Mouse (Mus musculus): ENCODE data around the gene Smarcc2. TPM values are rescaled to one million over a fixed set of nuclear protein-coding genes. Genes with fewer than 3 reads are reported as not detected.
A peak's percentile ranks its signal among the peaks of the same experiment; 100 is the strongest.

Smarcc2 gene
- polyA plus RNA-seq, 1 experiment from 2014 or later, result 205 TPM

DNA sequence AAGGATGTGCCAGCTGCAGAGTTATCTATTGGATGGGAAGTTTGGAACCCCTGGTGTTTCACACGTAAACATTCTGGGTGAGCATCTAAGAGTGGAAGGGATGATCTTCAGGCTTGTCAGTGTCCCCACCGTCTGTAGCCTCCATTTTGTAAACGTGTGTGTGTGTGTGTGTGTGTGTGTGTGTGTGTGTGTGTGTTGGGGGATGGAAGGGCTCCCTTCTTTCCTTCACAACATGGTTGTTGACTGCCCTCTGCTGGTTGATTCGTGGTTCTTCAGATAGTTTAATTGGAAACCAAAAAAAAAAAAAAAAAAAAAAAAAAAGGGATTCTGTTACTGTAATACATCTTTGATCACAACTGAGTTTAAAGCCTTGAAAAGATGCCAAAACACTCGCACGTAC is 3.8 kb upstream of the Smarcc2 start:
- ATAC-seq (ENCODE audit: low read depth), result no peak
- no peaks in the 10 kb centered on the region; the same call in 1 of the 2 replicates for H3K4me1 ChIP-seq (ENCODE audit: control insufficient read depth, insufficient read depth, low read length)
- WGBS, result 2% methylated on average over 6 of the region's 6 CpGs
- H3K27me3 ChIP-seq (ENCODE audit: control insufficient read depth, insufficient read depth, low read length), result no peaks in the 10 kb centered on the region
- no peaks in the 10 kb centered on the region for H3K9me3 ChIP-seq (ENCODE audit: control insufficient read depth, low read length)
- no peak overlapping the region for H3K9ac ChIP-seq (replicated peaks; ENCODE audit: low read depth, low read length)
- H3K27ac ChIP-seq (ENCODE audit: low read depth, low read length), result no peak overlapping the region
- no peaks in the 10 kb centered on the region for H3K36me3 ChIP-seq (ENCODE audit: control insufficient read depth, insufficient read depth, low read length)
- no peak overlapping the region for H3K4me2 ChIP-seq (ENCODE audit: low read depth, low read length)
- no peak overlapping the region for H3K4me3 ChIP-seq (ENCODE audit: low read depth, low read length)

- H3K9ac ChIP-seq (replicated peaks; ENCODE audit: low read depth, low read length), result no peak overlapping the region
- H3K4me2 ChIP-seq (ENCODE audit: low read depth, low read length), result no peak overlapping the region
- H3K27me3 ChIP-seq (ENCODE audit: control insufficient read depth, insufficient read depth, low read length), result no peaks in the 10 kb centered on the region
- H3K4me1 ChIP-seq (ENCODE audit: control insufficient read depth, insufficient read depth, low read length), result peaks cover 8% of the 10 kb centered on the region
- H3K27ac ChIP-seq (ENCODE audit: low read depth, low read length), result no peak overlapping the region
- no peak for ATAC-seq (ENCODE audit: low read depth)
- no peaks in the 10 kb centered on the region for H3K9me3 ChIP-seq (ENCODE audit: control insufficient read depth, low read length)
- 90% methylated on average over 6 of the region's 6 CpGs for WGBS
- H3K4me3 ChIP-seq (ENCODE audit: low read depth, low read length), result no peak overlapping the region; the same call in 1 of the 2 replicates
- H3K36me3 ChIP-seq (ENCODE audit: control insufficient read depth, insufficient read depth, low read length), result peaks cover 8% of the 10 kb centered on the region; the same call in 1 of the 2 replicates
Observed at GRCm38 (mm10) chr10:128457676-128458075, 1.4 kb upstream of the Smarcc2 start.

GRCm38 (mm10) chr10:128458348-128458718 is 715 bp upstream of the Smarcc2 start:
- H3K9ac ChIP-seq (replicated peaks; ENCODE audit: low read depth, low read length), result peak overlapping the region; percentile 96

DNA sequence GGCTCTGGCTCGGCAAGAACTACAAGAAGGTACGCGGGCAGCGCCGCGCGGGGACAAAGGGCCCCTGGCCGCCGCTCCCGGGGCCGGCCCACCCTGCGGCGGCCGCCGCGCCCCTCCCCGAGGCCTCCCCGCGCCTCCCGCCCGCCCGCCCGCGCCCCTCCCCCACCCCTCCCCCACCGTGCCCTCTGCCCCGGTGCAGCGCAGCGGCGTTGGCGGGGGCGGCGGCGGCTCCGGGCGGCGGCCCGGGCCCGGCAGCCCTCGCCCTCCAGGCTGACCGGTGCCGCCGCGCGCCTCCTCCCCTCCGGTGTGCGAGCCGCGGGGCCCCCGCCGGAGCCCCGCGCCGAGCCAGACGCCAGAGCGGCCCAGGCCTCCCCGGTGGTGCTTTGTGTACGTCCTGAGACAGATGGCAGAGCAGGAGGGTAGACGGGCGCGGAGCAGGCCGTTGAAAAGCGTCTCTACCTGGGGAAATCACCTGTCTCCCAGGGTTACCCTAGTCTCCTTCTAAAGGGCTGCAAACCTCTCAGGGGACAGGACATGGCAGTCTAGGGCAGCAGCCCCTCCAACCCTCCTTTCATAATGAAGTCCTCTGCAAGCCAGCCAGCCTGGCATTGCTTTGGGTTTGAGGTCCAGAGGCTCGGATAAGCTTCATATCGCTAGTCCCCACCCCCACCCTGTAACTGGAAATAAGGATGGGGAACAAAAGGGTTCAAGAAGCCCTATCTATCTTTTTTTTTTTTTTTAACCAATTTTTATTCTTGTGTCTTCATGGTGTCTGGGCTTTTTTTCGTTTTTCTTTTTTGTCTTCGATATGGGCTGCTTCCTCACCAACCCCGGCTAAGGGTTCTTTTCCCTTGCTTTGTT is 591 bp downstream of the Smarcc2 start:
- ATAC-seq (ENCODE audit: low read depth), result peak; percentile 56
- WGBS, result 1% methylated on average over 29 of the region's 67 CpGs

More at GRCm38 (mm10) chr10:128458348-128458718, 715 bp upstream of the Smarcc2 start:
- Histone ChIP-seq H3K9me3 (ENCODE audit: control insufficient read depth, low read length) (no peaks in the 10 kb centered on the region), H3K4me1 (ENCODE audit: control insufficient read depth, insufficient read depth, low read length) (peaks cover 8% of the 10 kb centered on the region), H3K4me3 (ENCODE audit: low read depth, low read length) (peak overlapping the region; percentile 56), H3K36me3 (ENCODE audit: control insufficient read depth, insufficient read depth, low read length) (peaks cover 14% of the 10 kb centered on the region; the same call in 1 of the 2 replicates), H3K27ac (ENCODE audit: low read depth, low read length) (peak overlapping the region; percentile 96), H3K27me3 (ENCODE audit: control insufficient read depth, insufficient read depth, low read length) (no peaks in the 10 kb centered on the region), H3K4me2 (ENCODE audit: low read depth, low read length) (peak overlapping the region; percentile 59)
- peak; percentile 74 for ATAC-seq (ENCODE audit: low read depth)
- WGBS, result 0% methylated on average over 29 of the region's 29 CpGs

DNA sequence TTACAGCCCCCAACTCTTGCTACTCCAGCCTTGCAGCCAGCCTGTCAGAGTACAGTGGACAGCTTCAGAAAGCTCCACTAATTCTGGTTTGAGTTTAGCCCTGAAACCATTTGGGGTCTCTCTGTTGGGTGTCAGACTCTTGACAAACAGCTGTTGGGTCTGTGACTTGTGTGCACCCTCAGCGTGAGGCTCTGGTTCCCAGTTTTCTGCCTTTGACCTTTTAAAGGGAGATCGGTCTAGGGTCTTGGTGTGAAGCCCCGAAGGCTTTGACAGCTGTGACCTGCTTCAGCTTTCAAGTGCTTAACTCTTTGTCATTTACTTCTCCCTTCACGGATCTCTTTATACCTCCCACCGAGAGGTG is 1.2 kb downstream of the Smarcc2 start:
- H3K36me3 ChIP-seq (ENCODE audit: control insufficient read depth, insufficient read depth, low read length), result peaks cover 31% of the 10 kb centered on the region
- H3K4me2 ChIP-seq (ENCODE audit: low read depth, low read length), result peak overlapping the region; percentile 81
- H3K27me3 ChIP-seq (ENCODE audit: control insufficient read depth, insufficient read depth, low read length), result no peaks in the 10 kb centered on the region
- no peak for ATAC-seq (ENCODE audit: low read depth)
- H3K4me1 ChIP-seq (ENCODE audit: control insufficient read depth, insufficient read depth, low read length), result peaks cover 8% of the 10 kb centered on the region
- peak overlapping the region; percentile 96; the same call in 1 of the 2 replicates for H3K27ac ChIP-seq (ENCODE audit: low read depth, low read length)
- H3K9ac ChIP-seq (replicated peaks; ENCODE audit: low read depth, low read length), result peak overlapping the region; percentile 96
- no peaks in the 10 kb centered on the region for H3K9me3 ChIP-seq (ENCODE audit: control insufficient read depth, low read length)
- H3K4me3 ChIP-seq (ENCODE audit: low read depth, low read length), result peak overlapping the region; percentile 56
- under 1% methylated on average over 5 of the region's 5 CpGs for WGBS

More for the DNA sequence above, 591 bp downstream of the Smarcc2 start:
- H3K4me1 ChIP-seq (ENCODE audit: control insufficient read depth, insufficient read depth, low read length), result peaks cover 8% of the 10 kb centered on the region
- H3K27ac ChIP-seq (ENCODE audit: low read depth, low read length), result peak overlapping the region; percentile 96
- peak overlapping the region; percentile 81 for H3K4me2 ChIP-seq (ENCODE audit: low read depth, low read length)
- no peaks in the 10 kb centered on the region for H3K27me3 ChIP-seq (ENCODE audit: control insufficient read depth, insufficient read depth, low read length)
- peaks cover 26% of the 10 kb centered on the region for H3K36me3 ChIP-seq (ENCODE audit: control insufficient read depth, insufficient read depth, low read length)
- H3K9me3 ChIP-seq (ENCODE audit: control insufficient read depth, low read length), result no peaks in the 10 kb centered on the region
- H3K9ac ChIP-seq (replicated peaks; ENCODE audit: low read depth, low read length), result peak overlapping the region; percentile 96
- peak overlapping the region; percentile 56 for H3K4me3 ChIP-seq (ENCODE audit: low read depth, low read length)

GRCm38 (mm10) chr10:128474366-128474765 is 15.3 kb downstream of the Smarcc2 start:
- ATAC-seq (ENCODE audit: low read depth), result no peak
- peaks cover 81% of the 10 kb centered on the region for H3K36me3 ChIP-seq (ENCODE audit: control insufficient read depth, insufficient read depth, low read length)
- H3K9me3 ChIP-seq (ENCODE audit: control insufficient read depth, low read length), result no peaks in the 10 kb centered on the region
- WGBS, result 86% methylated on average over 12 of the region's 12 CpGs
- no peaks in the 10 kb centered on the region for H3K4me1 ChIP-seq (ENCODE audit: control insufficient read depth, insufficient read depth, low read length)
- H3K4me2 ChIP-seq (ENCODE audit: low read depth, low read length), result no peak overlapping the region
- no peaks in the 10 kb centered on the region for H3K27me3 ChIP-seq (ENCODE audit: control insufficient read depth, insufficient read depth, low read length)
- no peak overlapping the region for H3K27ac ChIP-seq (ENCODE audit: low read depth, low read length)
- H3K4me3 ChIP-seq (ENCODE audit: low read depth, low read length), result no peak overlapping the region
- H3K9ac ChIP-seq (replicated peaks; ENCODE audit: low read depth, low read length), result no peak overlapping the region

DNA sequence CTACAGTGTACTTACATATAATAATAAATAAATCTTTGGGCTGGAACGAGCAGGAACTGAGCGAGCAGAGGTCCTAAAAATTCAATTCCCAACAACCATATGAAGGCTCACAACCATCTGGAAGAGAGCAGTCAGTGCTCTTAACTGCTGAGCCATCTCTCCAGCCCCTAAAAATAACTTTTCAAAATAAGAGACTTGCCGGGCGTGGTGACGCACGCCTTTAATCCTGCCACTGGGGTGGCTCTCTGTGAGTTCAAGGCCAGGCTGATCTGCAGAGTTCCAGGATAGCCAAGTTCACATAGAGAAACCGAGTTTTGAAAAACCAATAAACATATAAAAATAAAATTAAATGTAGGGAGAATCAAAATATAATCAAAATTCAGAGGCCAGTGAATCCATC is 27.3 kb downstream of the Smarcc2 start:
- Histone ChIP-seq H3K27me3 (ENCODE audit: control insufficient read depth, insufficient read depth, low read length) (no peaks in the 10 kb centered on the region), H3K4me3 (ENCODE audit: low read depth, low read length) (no peak overlapping the region), H3K36me3 (ENCODE audit: control insufficient read depth, insufficient read depth, low read length) (peaks cover 94% of the 10 kb centered on the region), H3K27ac (ENCODE audit: low read depth, low read length) (no peak overlapping the region), H3K4me1 (ENCODE audit: control insufficient read depth, insufficient read depth, low read length) (peaks cover 5% of the 10 kb centered on the region), H3K4me2 (ENCODE audit: low read depth, low read length) (no peak overlapping the region), H3K9ac (replicated peaks; ENCODE audit: low read depth, low read length) (no peak overlapping the region), H3K9me3 (ENCODE audit: control insufficient read depth, low read length) (no peaks in the 10 kb centered on the region)
- WGBS, result 93% methylated on average over 7 of the region's 7 CpGs
- ATAC-seq (ENCODE audit: low read depth), result no peak

DNA sequence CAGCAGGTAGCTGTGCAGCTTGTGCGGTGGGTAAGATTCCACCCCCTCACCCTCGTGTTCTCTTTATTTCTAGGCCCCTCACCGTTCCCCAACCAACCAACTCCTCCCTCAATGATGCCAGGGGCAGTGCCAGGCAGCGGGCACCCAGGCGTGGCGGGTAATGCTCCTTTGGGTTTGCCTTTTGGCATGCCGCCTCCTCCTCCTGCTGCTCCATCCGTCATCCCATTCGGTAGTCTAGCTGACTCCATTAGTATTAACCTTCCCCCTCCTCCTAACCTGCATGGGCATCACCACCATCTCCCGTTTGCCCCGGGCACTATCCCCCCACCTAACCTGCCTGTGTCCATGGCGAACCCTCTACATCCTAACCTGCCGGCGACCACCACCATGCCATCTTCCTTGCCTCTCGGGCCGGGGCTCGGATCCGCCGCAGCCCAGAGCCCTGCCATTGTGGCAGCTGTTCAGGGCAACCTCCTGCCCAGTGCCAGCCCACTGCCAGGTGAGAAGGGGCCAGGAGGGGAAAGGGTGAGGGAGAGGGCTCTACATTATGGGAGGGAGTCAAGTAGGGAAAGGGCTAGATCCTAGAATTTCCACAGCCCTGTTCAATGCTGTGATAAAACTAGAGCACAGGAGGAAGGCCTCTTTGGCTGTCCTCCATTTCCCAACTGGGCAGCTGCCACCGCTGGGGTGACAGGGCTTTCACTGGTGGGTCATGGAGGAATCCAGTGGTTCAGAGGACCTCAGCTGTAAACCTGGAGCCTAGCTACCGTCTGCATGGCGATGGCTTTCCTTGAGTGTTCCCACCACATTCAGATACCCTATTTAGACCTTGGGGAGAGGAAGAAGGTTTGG is 29.0 kb downstream of the Smarcc2 start:
- WGBS, result 89% methylated on average over 22 of the region's 22 CpGs
- H3K4me2 ChIP-seq (ENCODE audit: low read depth, low read length), result no peak overlapping the region
- H3K4me3 ChIP-seq (ENCODE audit: low read depth, low read length), result no peak overlapping the region
- no peaks in the 10 kb centered on the region for H3K9me3 ChIP-seq (ENCODE audit: control insufficient read depth, low read length)
- no peaks in the 10 kb centered on the region for H3K27me3 ChIP-seq (ENCODE audit: control insufficient read depth, insufficient read depth, low read length)
- no peak overlapping the region for H3K27ac ChIP-seq (ENCODE audit: low read depth, low read length)
- H3K4me1 ChIP-seq (ENCODE audit: control insufficient read depth, insufficient read depth, low read length), result peaks cover 16% of the 10 kb centered on the region
- no peak overlapping the region for H3K9ac ChIP-seq (replicated peaks; ENCODE audit: low read depth, low read length)
- peaks cover 80% of the 10 kb centered on the region for H3K36me3 ChIP-seq (ENCODE audit: control insufficient read depth, insufficient read depth, low read length)
- no peak for ATAC-seq (ENCODE audit: low read depth)

DNA sequence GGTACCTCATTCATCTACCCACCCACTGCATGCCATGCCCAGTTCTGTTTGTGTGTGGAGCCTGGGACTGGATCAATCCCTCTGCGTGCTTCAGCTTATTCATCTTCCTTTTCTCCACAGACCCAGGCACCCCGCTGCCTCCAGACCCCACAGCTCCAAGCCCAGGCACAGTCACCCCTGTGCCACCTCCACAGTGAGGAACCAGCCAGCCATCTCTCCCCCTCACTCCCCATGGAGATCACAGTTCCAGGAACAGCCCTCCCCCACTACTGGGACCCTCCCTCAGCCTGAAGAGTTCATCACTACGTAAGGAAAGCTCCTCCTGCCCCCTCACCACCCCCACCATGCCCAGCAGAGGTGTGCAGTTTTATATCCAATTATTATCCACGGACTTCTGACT is 29.7 kb downstream of the Smarcc2 start:
- WGBS, result 87% methylated on average over 4 of the region's 4 CpGs
- H3K4me2 ChIP-seq (ENCODE audit: low read depth, low read length), result no peak overlapping the region

More for the DNA sequence above, 29.7 kb downstream of the Smarcc2 start:
- no peak overlapping the region for H3K27ac ChIP-seq (ENCODE audit: low read depth, low read length)
- H3K9me3 ChIP-seq (ENCODE audit: control insufficient read depth, low read length), result no peaks in the 10 kb centered on the region
- H3K36me3 ChIP-seq (ENCODE audit: control insufficient read depth, insufficient read depth, low read length), result peaks cover 73% of the 10 kb centered on the region
- H3K4me1 ChIP-seq (ENCODE audit: control insufficient read depth, insufficient read depth, low read length), result peaks cover 16% of the 10 kb centered on the region
- no peak overlapping the region for H3K9ac ChIP-seq (replicated peaks; ENCODE audit: low read depth, low read length)
- H3K27me3 ChIP-seq (ENCODE audit: control insufficient read depth, insufficient read depth, low read length), result no peaks in the 10 kb centered on the region
- no peak for ATAC-seq (ENCODE audit: low read depth)
- no peak overlapping the region for H3K4me3 ChIP-seq (ENCODE audit: low read depth, low read length)
